Mouse (Mus musculus) liver, postnatal 0 days (tissue): ENCODE measurements around the gene Snx9. TPM values are rescaled to one million over a fixed set of nuclear protein-coding genes. Genes with fewer than 3 reads are reported as not detected.

Experiments used
- ATAC-seq: fragments of 200-750 bp; cut with Nextera tagmentation; 2 replicates; pipeline ENCODE4 v1.8.0; 2017; ENCODE audit warnings: mild to moderate bottlenecking, moderate library complexity
- DNase-seq: peaks from one replicate; pipeline ENCODE4 v3.0.0-alpha.2; 2016
- H3K27ac ChIP-seq: fragments of 300-500 bp; sonication (generic); 2 replicates; pipeline ENCODE4 v1.5.1; 2014; ENCODE audit warnings: antibody characterized with exemption, moderate library complexity, mild to moderate bottlenecking, low read depth
- H3K27me3 ChIP-seq: fragments of 300-500 bp; sonication (generic); 2 replicates; pipeline ENCODE4 v1.6.1; 2014; ENCODE audit warnings: low read length, control low read depth, mixed read lengths; ENCODE audit not compliant: insufficient read depth
- H3K36me3 ChIP-seq: fragments of 300-500 bp; sonication (generic); replicated peaks from 2 replicates; pipeline ENCODE4 v1.6.1; 2014; ENCODE audit warnings: mild to moderate bottlenecking, control low read depth, low read length, moderate library complexity, mixed read lengths; ENCODE audit not compliant: insufficient read depth
- H3K4me1 ChIP-seq: fragments of 300-500 bp; sonication (generic); 2 replicates; pipeline ENCODE4 v1.6.1; 2014; ENCODE audit warnings: antibody characterized with exemption, mild to moderate bottlenecking, control low read depth; ENCODE audit not compliant: insufficient read depth
- H3K4me2 ChIP-seq: fragments of 300-500 bp; sonication (generic); 2 replicates; pipeline ENCODE4 v1.6.1; 2014; ENCODE audit warnings: low read depth, mild to moderate bottlenecking, low read length, moderate library complexity, mixed read lengths
- H3K4me3 ChIP-seq: fragments of 300-500 bp; sonication (generic); 2 replicates; pipeline ENCODE4 v1.5.1; 2014; ENCODE audit warnings: low read depth, low read length
- H3K9ac ChIP-seq: fragments of 300-500 bp; sonication (generic); replicated peaks from 2 replicates; pipeline ENCODE4 v1.6.1; 2014; ENCODE audit warnings: mild to moderate bottlenecking, moderate library complexity
- H3K9me3 ChIP-seq: fragments of 300-500 bp; sonication (generic); 2 replicates; pipeline ENCODE4 v1.6.1; 2016; ENCODE audit warnings: mild to moderate bottlenecking, control low read depth, low read length, mixed read lengths
- CTCF ChIP-seq: sonication (generic); IDR thresholded peaks from 2 replicates; pipeline ENCODE4 v1.5.1; 2016; ENCODE audit warnings: antibody characterized with exemption, low read depth
- EP300 ChIP-seq: IDR thresholded peaks from 2 replicates; pipeline ENCODE4 v1.6.1; 2016; ENCODE audit warnings: antibody characterized with exemption, low read depth, mild to moderate bottlenecking
- WGBS: fragments of 180-500 bp; shearing (Covaris S2); extraction: QIAGEN DNeasy Blood & Tissue Kit; methylation state at CpG from one replicate; pipeline ENCODE4 v1.1.7; 2014; ENCODE audit not compliant: insufficient replicate concordance; 5-methylcytosine and 5-hydroxymethylcytosine counted together
- polyA plus RNA-seq: library from polyadenylated mRNA; unstranded; fragments of >200 nt; fragmentation: Nextera tagmentation; extraction: Ambion mirVana; gene quantifications from 2 replicates; pipeline ENCODE4 v1.2.1, GENCODE M21; 2015

Gene Snx9
- polyA plus RNA-seq, result 13.1 and 13.5 TPM in 2 replicates

DNA sequence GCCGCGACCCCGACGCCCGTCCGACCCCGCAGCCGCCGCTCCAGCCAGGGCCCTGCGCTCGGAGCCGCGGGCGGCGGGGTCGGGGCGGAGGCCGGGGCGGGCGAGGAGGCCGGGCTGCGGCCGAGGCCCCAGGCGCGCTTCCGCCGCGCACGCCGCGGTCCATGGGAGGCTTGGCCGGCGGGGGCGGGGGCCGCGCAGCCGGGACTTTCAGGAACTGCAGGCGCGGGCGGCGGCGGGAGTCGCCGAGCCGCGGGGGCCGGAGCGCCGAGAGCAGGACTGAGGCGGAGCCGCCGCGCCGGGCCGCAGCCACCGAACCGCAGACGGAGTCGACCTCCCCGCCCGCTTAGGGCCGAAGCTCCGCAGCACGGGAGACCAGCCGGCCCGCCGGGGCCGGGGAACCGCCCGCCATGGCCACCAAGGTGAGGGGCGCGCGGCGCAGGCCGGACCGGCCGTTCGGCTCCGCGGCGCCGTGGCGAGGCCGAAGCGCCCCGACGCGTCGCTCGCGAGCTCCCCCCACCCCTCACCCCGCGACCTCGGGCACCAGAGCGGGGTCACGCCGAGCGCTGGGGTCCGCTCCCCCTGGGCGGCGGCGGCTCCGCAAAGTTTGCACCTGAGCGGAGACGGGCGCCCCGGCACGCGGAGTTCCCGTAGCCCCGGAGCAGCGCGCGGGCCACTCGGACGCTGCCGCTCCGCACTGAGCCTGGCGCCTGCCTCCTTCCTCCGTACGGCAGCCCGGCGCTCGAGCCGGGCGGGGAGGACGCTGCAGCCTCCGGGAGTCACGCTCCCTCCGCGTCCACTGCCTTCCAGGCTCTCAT, at the start of gene Snx9:
TSS of gene Snx9 (plus strand) at position 202 of the 815 bp plus-strand sequence.
- ATAC-seq (peak; percentile 86), DNase-seq (peak; percentile 80)
- Histone ChIP-seq H3K4me1 (peaks cover 11% of the 10 kb centered on the region), H3K9me3 (no peaks in the 10 kb centered on the region), H3K4me2 (peak within 1 kb of the TSS; percentile 89), H3K4me3 (peak within 1 kb of the TSS; percentile 82), H3K36me3 (no peaks in the 10 kb centered on the region), H3K27ac (peak within 1 kb of the TSS; percentile 99), H3K9ac (peak within 1 kb of the TSS; percentile 94), H3K27me3 (no peaks in the 10 kb centered on the region)
- WGBS, result 4% methylated on average over 69 of the region's 131 CpGs
- TF ChIP-seq EP300 (no peak), CTCF (no peak)

- ATAC-seq (no peak), DNase-seq (no peak)
- Histone ChIP-seq H3K9me3 (peaks cover 4% of the 10 kb centered on the region; the same call in 1 of the 2 replicates), H3K36me3 (no peaks in the 10 kb centered on the region), H3K27ac (no peak overlapping the region), H3K4me1 (peaks cover 9% of the 10 kb centered on the region), H3K4me3 (no peak overlapping the region), H3K27me3 (no peaks in the 10 kb centered on the region), H3K4me2 (no peak overlapping the region), H3K9ac (no peak overlapping the region)
- WGBS, result 66% methylated on average over 12 of the region's 12 CpGs
- no peak for TF ChIP-seq EP300
- no peak for TF ChIP-seq CTCF
These were observed 48.9 kb upstream of the Snx9 start for GRCm38 (mm10) chr17:5792164-5792791.

- ATAC-seq, result no peak
- Histone ChIP-seq H3K9me3 (no peaks in the 10 kb centered on the region), H3K4me2 (no peak overlapping the region), H3K4me3 (no peak overlapping the region), H3K27me3 (no peaks in the 10 kb centered on the region), H3K9ac (no peak overlapping the region), H3K36me3 (no peaks in the 10 kb centered on the region), H3K27ac (no peak overlapping the region), H3K4me1 (peaks cover 20% of the 10 kb centered on the region)
- no peak for DNase-seq
- no peak for TF ChIP-seq EP300
- TF ChIP-seq CTCF, result no peak
- 64% methylated on average over 4 of the region's 4 CpGs for WGBS
These were observed 47.5 kb upstream of the Snx9 start for GRCm38 (mm10) chr17:5793593-5793992.

DNA sequence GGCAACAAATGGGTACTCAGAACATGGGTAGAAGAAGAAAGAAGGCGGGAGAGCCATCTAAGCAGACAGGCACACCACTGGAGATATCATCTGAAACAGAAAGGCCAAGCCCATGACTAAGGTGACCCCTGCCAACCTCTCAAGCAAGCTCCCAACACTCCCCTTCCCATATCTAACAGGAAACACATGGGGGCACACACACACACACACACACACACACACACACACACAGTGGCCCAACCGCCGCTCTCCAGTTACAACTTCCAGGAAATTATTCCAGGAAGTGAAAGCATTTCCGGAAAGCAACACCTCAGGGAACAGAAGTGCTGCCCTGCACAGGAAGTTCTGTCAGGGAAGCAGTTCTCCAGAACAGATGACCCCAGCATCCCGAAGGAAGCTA, 46.9 kb upstream of the Snx9 start:
- WGBS, result 44% methylated on average over 5 of the region's 5 CpGs
- H3K4me2 ChIP-seq, result no peak overlapping the region
- no peak for TF ChIP-seq CTCF
- peak; percentile 47; the same call in 1 of the 2 replicates for TF ChIP-seq EP300
- H3K27me3 ChIP-seq, result no peaks in the 10 kb centered on the region
- no peak overlapping the region for H3K9ac ChIP-seq
- H3K4me3 ChIP-seq, result no peak overlapping the region
- no peaks in the 10 kb centered on the region for H3K36me3 ChIP-seq
- no peaks in the 10 kb centered on the region for H3K9me3 ChIP-seq
- ATAC-seq (peak; percentile 38; the same call in 1 of the 2 replicates), DNase-seq (peak; percentile 39)
- H3K4me1 ChIP-seq, result peaks cover 25% of the 10 kb centered on the region
- no peak overlapping the region; the same call in 1 of the 2 replicates for H3K27ac ChIP-seq

- Histone ChIP-seq H3K36me3 (no peaks in the 10 kb centered on the region), H3K27ac (no peak overlapping the region), H3K4me3 (no peak overlapping the region), H3K4me1 (peaks cover 27% of the 10 kb centered on the region), H3K9me3 (no peaks in the 10 kb centered on the region), H3K27me3 (no peaks in the 10 kb centered on the region), H3K9ac (no peak overlapping the region), H3K4me2 (no peak overlapping the region)
- 60% methylated on average over 5 of the region's 5 CpGs for WGBS
- TF ChIP-seq CTCF, result no peak
- no peak for TF ChIP-seq EP300
- DNase-seq (no peak), ATAC-seq (no peak)
These were observed 45.8 kb upstream of the Snx9 start for GRCm38 (mm10) chr17:5795369-5795768.

GRCm38 (mm10) chr17:5795878-5796277, 45.3 kb upstream of the Snx9 start:
- ATAC-seq, result peak; percentile 72
- peaks cover 30% of the 10 kb centered on the region for H3K4me1 ChIP-seq

More at GRCm38 (mm10) chr17:5795878-5796277, 45.3 kb upstream of the Snx9 start:
- Histone ChIP-seq H3K9ac (no peak overlapping the region), H3K9me3 (no peaks in the 10 kb centered on the region), H3K4me3 (no peak overlapping the region), H3K36me3 (no peaks in the 10 kb centered on the region), H3K27me3 (no peaks in the 10 kb centered on the region), H3K4me2 (no peak overlapping the region), H3K27ac (no peak overlapping the region)
- WGBS, result 1% methylated on average over 5 of the region's 5 CpGs
- peak; percentile 68 for DNase-seq
- no peak for TF ChIP-seq EP300
- peak; percentile 100 for TF ChIP-seq CTCF
